Mouse (Mus musculus): ENCODE measurements at regions not wholly inside any gene's neighbourhood (a gene's known extent, or its start where the extent isn't known, plus 50 kb on each side); places are given as distances from the start of the nearest gene placed in this dataset.

DNA sequence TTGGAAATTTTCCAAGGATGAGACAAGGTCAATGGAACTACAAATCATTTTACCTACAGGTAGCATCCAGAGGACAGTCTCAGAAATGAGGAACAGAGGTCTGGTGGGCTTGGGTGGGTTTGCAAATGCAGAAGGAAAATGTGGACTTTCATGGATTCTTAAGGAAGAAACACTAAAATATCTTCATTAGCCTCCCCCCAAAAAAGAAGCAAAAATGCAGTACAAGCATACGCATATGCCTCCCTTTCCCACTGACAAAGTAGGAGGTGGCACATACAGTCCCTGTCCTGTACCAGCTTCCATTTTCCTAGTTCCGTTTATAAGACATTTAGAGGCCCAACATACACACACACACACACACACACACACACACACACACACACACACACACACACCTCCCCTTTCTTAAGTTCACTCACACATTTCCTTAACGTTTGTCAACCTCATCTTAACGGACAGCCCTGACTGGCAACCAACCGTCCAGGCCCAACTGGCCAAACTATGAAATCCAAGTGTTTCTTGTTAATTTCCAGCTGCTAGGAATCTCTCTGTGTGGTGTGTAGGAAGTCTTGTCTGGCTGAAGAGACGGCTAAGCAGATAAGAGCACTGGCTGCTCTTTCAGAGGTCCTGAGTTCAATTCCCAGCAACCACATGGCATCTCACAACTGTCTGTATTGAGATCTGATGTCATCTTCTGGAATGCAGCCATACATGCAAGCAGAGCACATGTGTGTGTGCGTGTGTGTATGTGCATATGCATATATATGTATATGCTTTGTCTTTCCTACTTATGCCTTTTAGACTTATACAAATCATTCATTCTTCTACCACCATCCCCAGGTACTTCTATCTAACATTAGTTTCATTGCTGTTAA lies 206.6 kb upstream of the Hnrnpa3 start:
- CTCF ChIA-PET, result no interaction called here

DNA sequence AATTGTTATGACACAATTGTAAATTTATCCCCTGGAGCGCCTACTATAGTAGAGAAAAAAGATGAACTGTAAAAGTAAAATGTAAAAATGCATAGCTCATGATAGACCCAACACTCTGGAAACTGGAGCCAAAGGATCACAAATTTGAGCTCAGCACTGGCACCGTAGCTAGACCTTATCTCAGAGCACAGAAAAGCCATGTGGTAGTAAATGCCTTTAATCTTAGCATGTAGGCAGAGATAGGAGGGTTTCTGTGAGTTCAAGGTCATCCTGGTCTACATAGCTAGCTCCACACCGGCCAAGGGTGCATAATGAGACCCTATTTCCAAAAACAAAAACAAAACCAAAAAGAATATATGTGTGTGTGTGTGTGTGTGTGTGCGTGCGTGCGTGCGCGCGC lies 203.6 kb upstream of the Hnrnpa3 start:
- CTCF ChIA-PET, result no interaction called here

DNA sequence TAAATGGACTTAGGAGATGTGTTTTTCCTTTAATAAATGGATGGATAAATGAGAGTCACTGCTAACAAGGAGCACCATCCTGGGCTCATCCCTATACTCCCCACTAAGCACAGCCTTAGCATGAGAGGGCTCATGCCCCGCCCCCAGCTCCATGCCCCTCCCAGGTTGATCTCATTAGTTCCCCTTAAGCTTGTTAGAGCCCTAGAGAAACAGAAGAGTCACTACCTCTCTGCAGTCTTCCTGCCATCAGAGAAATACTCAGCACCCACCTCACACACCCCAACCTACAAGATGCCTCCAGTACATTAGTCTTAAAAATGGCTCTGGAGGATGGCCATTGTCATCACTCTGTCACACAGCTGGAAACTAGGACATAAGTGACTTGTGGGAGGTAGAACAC lies 202.8 kb upstream of the Hnrnpa3 start:
- CTCF ChIA-PET, result no interaction called here

DNA sequence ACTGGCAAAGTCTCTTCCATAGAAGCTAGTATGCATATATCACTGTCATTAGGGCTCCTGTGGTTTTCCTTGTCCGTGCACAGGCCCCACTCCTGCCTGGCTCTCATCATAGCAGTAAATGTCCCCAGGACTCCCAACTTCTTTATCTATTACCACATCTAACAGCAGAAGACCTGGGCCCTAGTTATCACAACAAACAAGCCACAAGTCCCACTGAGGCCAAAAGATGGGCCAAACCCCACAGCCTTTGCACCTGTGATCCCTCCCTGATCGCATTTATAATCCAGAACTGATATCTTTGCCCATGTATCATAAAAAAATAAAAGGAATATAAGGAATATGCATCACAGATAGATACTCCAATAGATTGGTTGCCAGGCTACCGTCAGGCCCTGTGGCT lies 201.6 kb upstream of the Hnrnpa3 start:
- CTCF ChIA-PET, result interaction anchor here (0.7 kb wide), 1 partner anchor 23 kb away, joined by 3 read pairs; no protein-coding TSS in a partner anchor

DNA sequence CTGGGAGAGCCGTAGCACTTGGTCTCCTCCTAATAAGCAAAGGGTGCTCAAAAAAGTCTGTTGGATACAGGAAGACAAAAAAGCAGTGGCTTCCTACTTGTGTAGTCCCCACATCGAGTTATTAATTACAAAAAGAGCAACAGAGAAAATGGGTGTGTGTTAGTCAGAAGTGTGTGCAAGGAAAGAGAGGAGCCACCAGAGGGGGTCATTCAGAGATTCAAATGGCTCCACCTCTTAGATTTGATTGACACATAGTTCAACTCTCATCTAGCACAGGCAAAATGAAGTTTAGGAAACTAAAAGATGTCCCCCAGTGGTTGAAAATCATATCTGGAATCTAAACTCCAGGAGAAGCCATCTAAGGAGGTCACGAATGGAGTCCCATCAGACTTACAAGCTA lies 200.2 kb upstream of the Hnrnpa3 start:
- CTCF ChIA-PET, result no interaction called here

DNA sequence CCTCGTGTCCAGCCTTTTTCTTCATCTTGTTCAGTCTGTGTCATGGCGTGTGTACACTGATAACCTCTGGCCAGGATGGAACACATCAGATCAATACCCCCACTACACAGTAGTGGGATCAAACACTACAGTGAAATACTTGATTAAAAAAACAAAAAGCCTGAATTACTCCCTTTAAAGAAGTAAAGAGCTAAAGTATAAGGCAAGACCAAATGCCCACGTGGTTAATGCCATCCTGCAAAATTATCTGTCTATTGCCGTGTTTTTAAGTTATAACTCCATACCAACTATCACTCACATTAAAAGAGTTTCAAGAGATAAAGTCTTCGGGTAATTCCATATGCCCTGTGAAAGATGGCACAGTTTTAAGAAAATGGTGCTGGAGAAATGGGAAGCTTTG lies 198.6 kb upstream of the Hnrnpa3 start:
- CTCF ChIA-PET, result no interaction called here

DNA sequence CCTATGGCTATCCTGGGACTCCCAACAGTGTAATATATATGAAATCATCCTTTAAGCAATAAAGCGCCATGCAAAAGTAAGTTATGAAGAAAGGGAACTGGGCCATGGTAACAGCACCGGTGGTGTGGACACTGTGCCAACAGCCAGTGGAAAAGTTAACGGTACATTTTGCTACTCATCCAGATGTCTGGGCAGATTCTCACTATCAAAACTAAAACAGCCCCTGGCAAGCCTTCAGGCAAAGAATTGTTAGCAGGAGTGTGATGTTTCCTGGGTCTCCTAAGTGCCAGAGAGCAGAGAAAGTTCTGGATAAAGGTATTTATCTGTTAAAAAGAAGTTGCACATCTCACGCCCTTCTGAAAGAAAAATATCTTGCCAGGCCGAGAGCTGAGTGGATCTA lies 198.0 kb upstream of the Hnrnpa3 start:
- CTCF ChIA-PET, result no interaction called here

DNA sequence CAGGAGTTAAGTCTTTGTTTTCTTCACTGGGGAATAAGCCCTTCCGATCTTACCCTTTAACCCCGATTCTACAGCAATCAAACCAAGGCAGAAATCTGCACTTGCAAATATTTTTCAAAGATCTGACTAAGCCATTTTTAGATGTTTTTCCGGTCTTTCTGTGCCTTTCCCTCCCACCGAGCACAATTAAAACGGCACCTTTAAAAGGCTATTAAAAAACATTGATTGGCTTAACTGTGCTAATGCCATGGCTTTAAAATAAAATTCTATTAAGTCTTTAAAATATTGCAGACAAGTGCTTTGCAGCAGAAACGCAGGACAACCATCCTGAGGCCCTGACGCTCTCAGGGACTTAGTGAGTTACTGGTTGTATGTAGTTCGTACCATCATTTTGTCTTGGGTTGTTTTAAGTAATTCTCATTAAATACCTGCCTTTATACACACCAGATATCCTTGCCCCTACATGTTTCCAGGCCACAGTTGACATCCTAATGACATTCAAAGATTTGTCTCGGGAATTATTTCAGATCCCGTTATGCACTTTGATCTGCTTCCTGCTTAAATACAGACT lies 197.6 kb upstream of the Hnrnpa3 start:
- CTCF ChIA-PET, result no interaction called here

DNA sequence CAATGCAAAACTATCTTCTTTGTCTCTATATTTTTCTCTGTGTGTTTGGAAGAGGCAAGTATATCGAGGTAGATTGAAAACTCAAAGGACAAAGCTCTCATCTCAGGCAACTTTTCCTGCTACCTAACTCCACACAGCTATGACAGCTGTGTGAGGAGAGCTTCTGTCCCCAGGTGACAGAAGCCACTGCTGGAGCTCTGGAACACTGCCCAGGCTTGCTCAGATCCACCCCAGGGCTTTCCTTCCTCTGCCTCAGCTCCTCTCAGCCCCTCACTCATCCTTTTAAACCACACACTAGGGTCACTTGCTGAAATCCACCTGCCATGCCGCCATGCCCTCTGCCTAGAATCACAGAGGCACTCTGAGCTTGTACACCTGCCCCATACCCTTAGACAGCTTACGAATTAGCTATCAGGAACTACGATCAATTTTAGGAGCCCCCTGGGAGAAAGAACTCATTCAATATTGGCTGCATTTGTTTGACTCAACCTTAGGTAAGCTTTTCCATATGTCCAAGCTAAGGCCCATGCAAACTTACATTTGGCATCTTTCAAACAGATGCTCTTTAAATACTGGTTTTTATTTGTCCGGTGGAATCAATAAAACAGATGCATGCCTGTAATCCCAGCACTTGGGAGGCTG lies 196.9 kb upstream of the Hnrnpa3 start:
- CTCF ChIA-PET, result no interaction called here

DNA sequence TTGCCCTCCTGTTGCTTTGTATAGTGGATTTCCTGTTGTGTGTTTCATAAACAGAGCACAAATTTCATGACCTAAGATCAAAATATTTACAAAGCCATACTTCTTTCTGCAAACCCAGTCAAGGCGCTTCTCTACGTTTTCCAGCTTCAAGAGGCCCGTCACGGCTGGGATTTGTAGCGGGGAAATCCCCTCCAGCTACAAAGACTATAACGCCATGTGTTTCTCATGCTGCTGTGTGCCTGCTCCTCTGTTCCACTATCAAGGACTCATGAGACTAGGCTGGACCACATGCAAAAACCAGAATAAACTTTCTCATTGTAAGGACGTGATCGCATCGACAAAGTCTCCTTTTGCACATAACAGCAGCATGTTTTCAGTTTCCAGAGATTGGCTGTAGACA lies 196.0 kb upstream of the Hnrnpa3 start:
- CTCF ChIA-PET, result no interaction called here

DNA sequence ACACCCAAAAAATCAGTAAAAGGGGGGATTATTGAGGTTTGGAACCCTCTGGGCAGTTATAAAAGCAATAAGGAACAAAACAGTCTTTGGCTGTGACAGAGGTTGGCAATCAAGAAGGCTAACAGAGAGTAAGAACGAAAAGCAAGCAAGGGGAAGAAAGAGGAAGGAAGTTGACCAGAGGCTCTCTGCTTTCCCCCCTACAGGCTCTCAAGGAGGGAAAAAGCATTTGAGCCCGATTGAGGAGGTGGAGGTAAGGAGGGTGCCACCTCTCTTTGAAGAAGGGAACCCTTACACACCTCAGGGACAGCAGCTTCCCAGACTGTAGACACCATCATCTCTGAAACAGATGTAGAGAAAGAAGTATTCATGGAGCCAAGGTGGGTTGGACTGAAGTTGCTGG lies 194.6 kb upstream of the Hnrnpa3 start:
- CTCF ChIA-PET, result no interaction called here

DNA sequence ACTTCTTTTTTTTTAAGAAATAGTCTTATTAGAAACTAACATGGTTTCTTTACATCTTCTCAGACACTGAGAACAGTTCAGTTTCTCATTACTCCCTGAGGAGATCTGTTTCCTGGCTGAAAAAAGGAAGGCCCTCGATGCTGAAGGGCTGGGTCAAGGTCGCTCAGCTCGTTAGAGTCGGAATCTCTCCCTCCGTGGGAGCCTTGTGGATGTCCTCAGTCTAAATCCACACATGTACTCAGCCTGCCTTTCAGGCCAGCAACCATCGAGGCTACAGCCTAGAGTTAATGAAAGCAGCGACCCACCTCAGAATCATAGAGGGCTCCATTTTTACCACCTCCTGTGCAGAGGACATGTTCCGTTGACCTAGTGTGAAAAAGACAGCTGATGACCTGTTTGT lies 190.2 kb upstream of the Hnrnpa3 start:
- CTCF ChIA-PET, result no interaction called here

DNA sequence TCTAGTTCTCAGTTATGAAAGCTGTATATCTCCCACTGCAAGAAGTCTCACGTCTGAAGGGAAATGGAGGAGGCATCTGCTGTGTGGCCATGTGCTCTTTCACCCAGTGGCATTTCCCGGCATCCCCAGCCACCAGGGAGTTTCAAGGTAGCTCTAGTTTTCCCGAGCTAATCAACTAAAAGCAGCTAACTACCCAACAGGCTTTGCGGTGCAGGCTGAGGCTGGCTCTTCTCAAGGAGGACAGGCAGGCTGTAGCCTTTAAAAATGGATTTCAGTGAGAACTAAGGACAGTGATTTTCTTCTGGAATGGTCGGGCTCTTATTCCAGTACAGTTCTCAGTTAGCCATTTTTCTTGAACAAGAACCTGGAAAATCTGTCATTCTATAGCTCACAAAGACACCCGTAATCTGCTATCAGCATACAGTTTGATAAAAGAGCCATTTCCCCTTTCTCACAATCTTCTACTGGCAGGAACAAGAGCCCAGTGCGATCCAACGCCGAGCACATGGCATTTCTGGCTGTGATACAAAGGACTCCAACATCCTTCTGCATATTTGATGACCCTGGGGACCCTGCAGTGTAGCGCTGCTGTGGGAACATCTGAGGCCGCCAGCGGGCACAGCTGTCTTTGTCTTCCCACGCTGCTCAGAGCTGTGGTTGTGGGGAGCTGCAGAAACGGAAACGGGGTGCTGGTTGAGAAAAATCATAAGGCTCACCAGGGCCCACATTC lies 188.9 kb upstream of the Hnrnpa3 start:
- CTCF ChIA-PET, result interaction anchor here (0.7 kb wide), 1 partner anchor 20 kb away, joined by 4 read pairs; no protein-coding TSS in a partner anchor

DNA sequence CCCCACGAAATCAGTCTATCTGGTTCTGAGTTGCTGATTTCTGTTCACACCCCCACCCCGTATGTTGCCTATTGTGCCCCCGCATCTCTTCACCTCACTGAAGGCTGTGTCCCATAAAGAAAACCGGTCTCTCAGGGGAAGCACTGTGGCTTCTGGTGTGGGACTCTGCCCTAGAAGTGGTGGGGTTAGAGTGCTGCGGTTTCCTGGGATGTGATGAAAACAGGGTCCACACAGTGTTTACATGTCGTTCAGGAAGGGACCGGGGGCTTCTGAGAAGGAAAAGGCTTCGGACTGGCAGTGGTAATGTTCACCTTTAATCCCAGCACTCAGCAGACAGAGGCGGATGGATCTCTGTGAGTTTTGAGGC lies 188.4 kb upstream of the Hnrnpa3 start:
- CTCF ChIA-PET, result no interaction called here

DNA sequence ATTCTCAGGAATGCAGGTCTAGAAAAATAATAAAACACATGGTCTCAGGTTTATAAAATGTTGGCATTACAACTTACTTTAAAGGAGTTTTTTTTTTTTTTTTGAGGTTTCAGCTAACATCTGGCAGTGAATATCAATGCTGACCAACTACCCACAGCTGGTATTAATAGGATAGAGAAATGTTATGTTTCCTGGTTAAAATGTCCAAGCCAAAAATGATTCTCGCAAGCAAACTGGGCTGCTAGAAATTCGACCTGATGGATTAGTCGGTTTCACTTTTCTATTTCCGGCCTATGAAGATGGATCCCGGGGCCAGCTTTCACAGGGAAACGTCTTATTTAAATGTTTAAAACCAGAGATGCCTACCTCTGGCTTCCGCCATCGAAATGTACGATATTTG lies 186.6 kb upstream of the Hnrnpa3 start:
- CTCF ChIA-PET, result no interaction called here

DNA sequence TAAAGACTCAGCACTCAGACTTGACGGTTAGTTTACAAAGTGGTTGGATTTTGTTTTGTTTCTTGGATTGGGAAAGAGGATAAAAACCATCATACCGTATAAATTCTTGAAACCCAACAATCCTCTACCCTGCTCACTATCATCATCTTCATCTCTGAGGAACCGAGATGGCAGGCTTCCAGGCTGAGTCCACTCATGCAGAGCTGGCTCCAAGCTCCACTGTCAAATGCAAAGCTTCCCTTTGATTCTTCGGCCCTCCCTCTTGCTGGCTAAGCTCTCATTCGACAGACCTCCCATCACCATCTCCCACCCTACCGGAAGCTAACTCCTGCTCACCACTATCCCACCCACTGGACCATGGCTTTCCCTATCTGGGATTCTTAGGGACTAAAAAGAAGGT lies 184.6 kb upstream of the Hnrnpa3 start:
- CTCF ChIA-PET, result no interaction called here

DNA sequence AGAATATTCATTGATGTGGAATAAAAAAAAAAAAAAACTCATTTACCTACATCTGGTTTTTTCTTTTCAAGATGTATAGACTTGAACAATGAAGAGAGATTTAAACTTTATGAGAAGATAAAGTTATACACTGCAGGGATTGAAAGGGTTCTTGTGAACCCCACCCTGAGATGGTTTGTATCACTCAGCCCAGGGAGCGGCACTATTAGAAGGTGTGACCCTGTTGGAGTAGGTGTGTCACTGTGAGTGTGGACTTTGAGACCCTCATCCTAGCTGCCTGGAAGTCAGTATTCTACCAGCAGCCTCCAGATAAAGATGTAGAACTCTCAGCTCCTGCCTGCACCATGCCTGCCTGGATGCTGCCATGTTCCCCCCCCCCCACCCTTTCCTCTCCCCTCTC lies 182.7 kb upstream of the Hnrnpa3 start:
- CTCF ChIA-PET, result no interaction called here

DNA sequence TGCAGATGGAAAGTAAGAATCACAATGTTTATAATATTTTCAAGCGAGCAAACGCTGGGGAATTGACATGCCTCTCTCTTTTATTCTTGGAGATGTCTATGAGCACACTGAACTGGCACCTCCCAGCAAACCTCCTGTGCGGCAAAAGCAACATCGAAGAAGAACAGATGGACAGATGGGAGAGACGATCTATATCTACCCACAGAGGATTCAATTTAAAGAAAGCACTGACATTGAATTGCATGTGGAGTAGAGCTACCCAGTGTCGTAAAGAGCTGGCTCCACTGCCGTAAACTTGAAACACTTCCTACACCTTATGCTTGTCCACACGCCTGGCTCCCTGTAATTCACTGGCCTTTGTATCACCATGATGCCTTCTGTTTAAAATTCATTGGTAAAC lies 182.0 kb upstream of the Hnrnpa3 start:
- CTCF ChIA-PET, result no interaction called here

DNA sequence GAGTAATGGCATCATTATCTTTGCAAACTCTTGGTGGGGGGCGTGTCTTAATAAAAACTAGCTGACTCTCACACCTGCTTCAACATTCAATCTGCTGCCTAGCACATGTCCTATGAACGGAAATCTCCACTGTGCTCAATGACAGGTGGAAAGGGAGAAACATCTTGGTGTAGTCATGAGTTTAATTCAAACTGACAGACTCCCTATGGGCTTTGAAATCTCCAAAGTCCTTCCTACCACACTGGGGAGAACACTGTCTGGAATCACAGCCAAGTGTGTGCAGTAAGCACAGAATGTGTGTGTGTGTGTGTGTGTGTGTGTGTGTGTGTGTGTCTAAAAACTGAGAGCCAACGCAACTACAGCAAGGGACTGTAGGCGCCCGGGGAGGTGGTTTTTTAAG lies 179.5 kb upstream of the Hnrnpa3 start:
- CTCF ChIA-PET, result interaction anchor here (0.6 kb wide), 1 partner anchor 89 kb away, joined by 3 read pairs; no protein-coding TSS in a partner anchor

DNA sequence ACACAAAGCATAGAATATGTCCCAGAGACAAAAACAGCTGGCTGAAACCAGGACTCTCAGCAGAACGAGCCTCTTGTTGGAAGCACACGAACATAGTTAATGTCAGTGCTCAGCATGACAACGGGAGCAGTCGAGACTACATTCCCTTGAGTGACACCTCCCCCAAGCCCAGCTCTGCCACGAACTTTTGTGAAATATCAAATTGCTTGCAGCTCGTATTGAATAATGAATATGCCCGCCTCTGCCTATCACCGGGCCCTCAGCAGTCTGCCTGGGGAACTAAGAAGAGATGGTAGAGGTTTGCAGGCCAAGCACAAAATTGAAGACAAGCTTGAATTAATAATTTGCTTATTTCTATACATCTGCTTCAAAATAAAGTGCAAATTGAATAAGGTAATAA lies 177.2 kb upstream of the Hnrnpa3 start:
- CTCF ChIA-PET, result no interaction called here

DNA sequence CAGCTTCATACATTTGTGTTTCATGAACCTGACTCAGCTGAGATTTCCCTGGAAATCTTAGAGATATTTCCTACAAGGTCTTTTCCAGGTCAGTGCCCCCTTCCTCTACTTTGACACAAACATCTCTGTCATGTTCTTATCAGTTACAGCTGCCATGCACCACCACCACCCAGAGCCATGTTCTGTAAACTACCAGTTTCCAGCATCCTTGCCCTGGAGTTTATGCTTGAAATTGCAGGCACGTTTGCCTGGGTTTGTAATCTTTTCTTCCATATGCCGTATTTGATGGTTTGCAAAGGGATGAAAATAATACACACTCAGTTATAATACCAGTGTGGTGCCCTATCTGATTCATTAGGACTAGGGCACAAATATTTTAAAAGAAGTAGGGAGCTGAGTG lies 176.6 kb upstream of the Hnrnpa3 start:
- CTCF ChIA-PET, result no interaction called here

DNA sequence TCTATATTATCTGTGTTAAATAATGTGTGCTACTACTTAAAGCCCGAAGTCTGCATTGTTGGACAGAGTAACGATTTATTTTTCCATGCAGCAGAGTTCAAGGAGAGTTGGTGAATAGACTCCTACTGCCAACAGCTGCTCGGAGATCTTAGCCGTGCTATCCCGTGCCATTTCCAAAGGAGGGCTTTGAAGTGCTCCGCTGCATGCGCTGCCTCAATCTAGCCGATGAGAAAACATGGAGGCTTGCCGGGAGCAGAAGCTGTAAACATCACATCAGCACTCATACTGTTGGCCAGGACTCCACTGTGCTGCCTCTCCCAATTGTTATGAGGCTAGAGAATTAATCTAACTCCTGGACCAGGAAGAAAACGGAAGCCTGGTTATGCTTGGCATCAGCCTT lies 174.1 kb upstream of the Hnrnpa3 start:
- CTCF ChIA-PET, result no interaction called here

DNA sequence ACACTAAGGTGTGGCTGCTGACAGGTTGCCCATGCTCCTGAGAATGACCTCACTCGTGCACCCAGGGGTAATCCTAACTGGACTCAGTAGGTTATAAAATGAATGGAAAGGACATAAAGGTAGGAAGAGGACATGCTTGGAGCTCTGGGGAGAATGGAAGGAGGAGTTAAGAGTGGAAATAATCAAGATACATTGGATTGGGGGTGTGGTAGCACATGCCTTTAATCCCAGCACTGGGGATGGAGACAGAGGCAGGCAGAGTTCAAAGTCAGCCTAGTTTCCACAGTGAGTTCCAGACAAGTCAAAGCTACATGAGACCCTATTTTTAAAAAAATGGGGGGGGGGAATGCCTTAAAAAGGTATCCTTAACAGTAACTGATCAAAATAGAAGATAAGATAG lies 167.9 kb upstream of the Hnrnpa3 start:
- CTCF ChIA-PET, result no interaction called here

All from spleen, embryonic (tissue).